Mouse (Mus musculus) stomach, embryonic 14.5 days (tissue): ENCODE measurements at regions not wholly inside any gene's neighbourhood (a gene's known extent, or its start where the extent isn't known, plus 50 kb on each side); places are given as distances from the start of the nearest gene placed in this dataset.

Experiments used
- ATAC-seq: fragments of 200-750 bp; cut with Nextera tagmentation; 2 replicates; pipeline ENCODE4 v1.8.0; 2017; ENCODE audit warnings: low read depth, moderate TSS enrichment; ENCODE audit not compliant: insufficient number of reproducible peaks, insufficient read depth, low FRiP score
- H3K27ac ChIP-seq: fragments of 300-500 bp; sonication (generic); 2 replicates; pipeline ENCODE4 v1.5.1; 2014; ENCODE audit warnings: mild to moderate bottlenecking, low read length, moderate library complexity, mixed read lengths
- H3K27me3 ChIP-seq: fragments of 300-500 bp; sonication (generic); 2 replicates; pipeline ENCODE4 v1.6.1; 2014; ENCODE audit warnings: low read length, control low read depth, mixed read lengths; ENCODE audit not compliant: control insufficient read depth, insufficient read depth
- H3K36me3 ChIP-seq: fragments of 300-500 bp; sonication (generic); 2 replicates; pipeline ENCODE4 v1.6.1; 2014; ENCODE audit warnings: mild to moderate bottlenecking, control low read depth, low read length, moderate library complexity, mixed read lengths; ENCODE audit not compliant: control insufficient read depth, insufficient read depth
- H3K4me1 ChIP-seq: fragments of 300-500 bp; sonication (generic); 2 replicates; pipeline ENCODE4 v1.6.1; 2014; ENCODE audit warnings: low read length, control low read depth, mixed read lengths; ENCODE audit not compliant: control insufficient read depth, insufficient read depth
- H3K4me2 ChIP-seq: fragments of 300-500 bp; sonication (generic); replicated peaks from 2 replicates; pipeline ENCODE4 v1.6.1; 2014; ENCODE audit warnings: low read depth, low read length, control low read depth
- H3K4me3 ChIP-seq: fragments of 300-500 bp; sonication (generic); 2 replicates; pipeline ENCODE4 v1.5.1; 2014; ENCODE audit warnings: low read depth, low read length, control low read depth
- H3K9ac ChIP-seq: fragments of 300-500 bp; sonication (generic); replicated peaks from 2 replicates; pipeline ENCODE4 v1.6.1; 2014; ENCODE audit warnings: low read depth, mild to moderate bottlenecking, control low read depth, low read length, moderate library complexity, mixed read lengths
- H3K9me3 ChIP-seq: fragments of 300-500 bp; sonication (generic); 2 replicates; pipeline ENCODE4 v1.6.1; 2016; ENCODE audit warnings: low read depth, low read length, control low read depth; ENCODE audit not compliant: control insufficient read depth
- WGBS: fragments of 180-500 bp; shearing (Covaris S2); extraction: QIAGEN DNeasy Blood & Tissue Kit; methylation state at CpG from one replicate; pipeline ENCODE4 v1.1.7; 2014; 5-methylcytosine and 5-hydroxymethylcytosine counted together

- no peak for ATAC-seq
- H3K27me3 ChIP-seq = no peaks in the 10 kb centered on the region
- no peak overlapping the region for H3K27ac ChIP-seq
- no peak overlapping the region for H3K9ac ChIP-seq
- 61% methylated on average over 5 of the region's 5 CpGs for WGBS
- H3K4me1 ChIP-seq = no peaks in the 10 kb centered on the region
- no peak overlapping the region for H3K4me2 ChIP-seq
- H3K36me3 ChIP-seq = no peaks in the 10 kb centered on the region
- no peaks in the 10 kb centered on the region for H3K9me3 ChIP-seq
- H3K4me3 ChIP-seq = no peak overlapping the region
These were observed 318.6 kb downstream of the Epm2a start for GRCm38 (mm10) chr10:11661660-11662250.

GRCm38 (mm10) chr10:11709742-11710141, 366.5 kb downstream of the Epm2a start:
- Histone ChIP-seq H3K27me3 (no peaks in the 10 kb centered on the region), H3K4me3 (no peak overlapping the region), H3K36me3 (no peaks in the 10 kb centered on the region), H3K4me2 (no peak overlapping the region), H3K4me1 (no peaks in the 10 kb centered on the region), H3K27ac (no peak overlapping the region), H3K9me3 (no peaks in the 10 kb centered on the region), H3K9ac (no peak overlapping the region)
- WGBS = 75% methylated on average over 2 of the region's 2 CpGs
- no peak for ATAC-seq

DNA sequence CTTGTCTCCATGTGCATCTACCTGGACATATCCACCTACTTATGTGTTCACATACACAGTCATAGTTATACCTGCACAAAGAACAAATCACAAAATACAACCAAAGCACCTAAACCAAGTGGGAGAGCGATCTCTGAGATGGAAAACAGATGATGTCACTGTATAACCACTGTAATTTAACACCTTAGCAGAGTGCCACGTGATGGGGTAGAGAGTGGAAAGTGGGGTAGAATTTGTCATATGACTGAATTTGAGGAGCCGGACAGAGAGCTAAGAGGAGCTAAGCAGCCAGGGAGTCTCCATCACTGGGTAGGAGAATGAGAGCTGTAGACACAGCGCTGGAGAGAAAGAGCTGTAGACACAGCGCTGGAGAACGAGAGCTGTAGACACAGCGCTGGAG, 381.6 kb downstream of the Epm2a start:
- H3K4me2 ChIP-seq = no peak overlapping the region
- no peaks in the 10 kb centered on the region for H3K36me3 ChIP-seq
- H3K9me3 ChIP-seq = no peaks in the 10 kb centered on the region
- H3K9ac ChIP-seq = no peak overlapping the region
- H3K27me3 ChIP-seq = no peaks in the 10 kb centered on the region
- ATAC-seq = no peak
- H3K4me1 ChIP-seq = no peaks in the 10 kb centered on the region
- 81% methylated on average over 7 of the region's 7 CpGs for WGBS
- H3K27ac ChIP-seq = no peak overlapping the region
- H3K4me3 ChIP-seq = no peak overlapping the region

- no peak overlapping the region for H3K4me3 ChIP-seq
- H3K36me3 ChIP-seq = no peaks in the 10 kb centered on the region
- H3K4me2 ChIP-seq = no peak overlapping the region
- WGBS = 70% methylated on average over 2 of the region's 2 CpGs
- H3K4me1 ChIP-seq = no peaks in the 10 kb centered on the region
- H3K9ac ChIP-seq = no peak overlapping the region
- no peaks in the 10 kb centered on the region for H3K27me3 ChIP-seq
- ATAC-seq = no peak
- H3K27ac ChIP-seq = no peak overlapping the region
- H3K9me3 ChIP-seq = no peaks in the 10 kb centered on the region
These were observed 386.3 kb downstream of the Epm2a start for GRCm38 (mm10) chr10:11729536-11729935.

DNA sequence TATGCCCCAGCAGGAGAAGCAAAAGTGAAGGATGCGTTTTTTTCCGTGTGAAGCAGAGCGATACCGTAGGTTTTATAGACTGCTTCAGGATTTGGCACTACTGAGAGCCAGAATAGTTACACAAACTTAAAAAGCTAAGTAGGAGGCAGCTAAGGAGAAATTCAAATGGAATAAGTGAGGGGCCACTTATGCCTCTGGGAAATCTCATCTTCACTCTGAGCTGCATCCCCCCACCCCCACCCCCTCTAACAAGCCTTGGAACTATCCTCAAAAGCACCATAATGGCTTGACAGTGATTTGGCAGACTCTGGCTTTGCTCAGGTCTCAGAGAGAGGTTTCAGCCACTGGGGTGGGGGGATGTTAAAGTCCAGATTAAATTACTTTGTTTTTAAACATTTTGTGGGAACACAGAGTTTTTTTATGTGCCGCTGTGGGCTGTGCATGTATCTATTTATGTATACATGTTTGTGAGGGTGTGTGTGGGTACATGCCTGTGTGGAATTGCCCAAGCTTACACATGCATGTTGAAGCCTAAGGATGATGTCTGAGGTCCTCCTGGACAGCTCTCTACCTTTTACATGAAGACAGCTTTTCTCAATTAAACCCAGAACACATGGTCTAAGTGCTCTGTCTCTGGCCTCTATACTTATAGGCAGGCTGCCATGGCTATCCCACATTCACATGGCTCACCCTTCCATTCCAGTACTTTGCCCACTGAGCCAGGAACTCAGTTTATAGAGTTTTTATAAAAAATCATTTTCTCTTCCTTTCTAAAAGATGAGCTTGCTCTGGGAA, 396.6 kb downstream of the Epm2a start:
- H3K27me3 ChIP-seq = no peaks in the 10 kb centered on the region
- no peaks in the 10 kb centered on the region for H3K36me3 ChIP-seq
- no peak overlapping the region for H3K4me3 ChIP-seq
- ATAC-seq = peak; percentile 65; the same call in 1 of the 2 replicates
- H3K9me3 ChIP-seq = no peaks in the 10 kb centered on the region
- no peak overlapping the region for H3K4me2 ChIP-seq
- H3K4me1 ChIP-seq = no peaks in the 10 kb centered on the region
- H3K27ac ChIP-seq = no peak overlapping the region
- WGBS = 54% methylated on average over 5 of the region's 5 CpGs
- H3K9ac ChIP-seq = no peak overlapping the region

DNA sequence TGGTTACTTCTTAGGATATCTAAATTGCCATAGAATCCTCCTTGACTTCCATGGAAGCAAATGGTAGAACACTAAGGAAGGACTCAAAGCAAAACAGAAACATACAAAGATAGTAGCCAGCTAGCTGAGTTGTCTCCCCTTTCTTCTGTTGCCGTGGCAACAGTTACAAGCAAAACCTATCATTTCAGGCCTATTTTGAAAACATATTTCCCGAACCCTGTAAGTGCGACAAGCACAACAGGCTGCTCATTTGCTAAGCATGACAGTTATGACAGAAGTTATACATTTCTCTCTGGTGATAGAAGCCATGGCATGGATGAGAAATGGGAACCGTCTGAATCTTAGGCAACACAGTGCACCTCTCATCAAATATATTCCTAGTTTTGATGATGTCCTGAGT, 402.4 kb downstream of the Epm2a start:
- no peak for ATAC-seq
- H3K9me3 ChIP-seq = no peaks in the 10 kb centered on the region
- no peaks in the 10 kb centered on the region for H3K36me3 ChIP-seq
- H3K4me2 ChIP-seq = no peak overlapping the region
- H3K27ac ChIP-seq = no peak overlapping the region
- no peak overlapping the region for H3K9ac ChIP-seq
- H3K4me3 ChIP-seq = no peak overlapping the region
- H3K27me3 ChIP-seq = no peaks in the 10 kb centered on the region
- H3K4me1 ChIP-seq = no peaks in the 10 kb centered on the region
- 83% methylated on average over 4 of the region's 4 CpGs for WGBS

- Histone ChIP-seq H3K36me3 (no peaks in the 10 kb centered on the region), H3K27me3 (no peaks in the 10 kb centered on the region), H3K9me3 (no peaks in the 10 kb centered on the region), H3K4me3 (no peak overlapping the region), H3K9ac (no peak overlapping the region), H3K4me2 (no peak overlapping the region), H3K27ac (no peak overlapping the region), H3K4me1 (no peaks in the 10 kb centered on the region)
- ATAC-seq = no peak
These were observed 403.8 kb downstream of the Epm2a start for GRCm38 (mm10) chr10:11746959-11747358.

DNA sequence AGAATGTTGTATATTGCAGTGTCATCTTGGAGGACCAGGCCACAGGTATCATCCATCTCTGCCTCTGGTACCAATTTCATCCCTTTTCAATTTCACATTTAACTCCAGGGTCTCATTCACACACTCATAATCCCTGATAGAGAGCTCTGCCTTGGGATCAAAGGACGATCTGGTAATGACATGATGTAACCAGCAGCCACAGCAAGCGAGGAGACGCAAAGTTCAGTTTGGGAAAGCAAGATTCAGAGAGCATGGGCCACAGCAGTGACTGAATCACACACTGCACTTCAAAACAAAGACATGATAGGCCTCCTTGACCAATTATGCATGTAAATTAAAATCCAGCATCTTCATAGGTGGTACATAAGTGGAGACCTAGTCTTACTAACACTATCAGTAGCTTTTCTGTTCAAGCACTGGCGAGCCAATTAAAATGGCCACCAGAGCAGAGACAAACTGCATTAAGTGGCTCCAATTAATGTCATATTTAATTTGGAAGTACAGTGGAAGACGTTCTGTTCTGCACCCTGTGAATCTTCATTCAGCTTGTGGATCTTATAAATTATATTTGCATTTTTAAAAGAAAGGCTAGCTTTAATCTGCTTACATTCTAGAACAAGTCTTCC, 412.0 kb downstream of the Epm2a start:
- Histone ChIP-seq H3K9me3 (no peaks in the 10 kb centered on the region), H3K9ac (no peak overlapping the region), H3K27me3 (no peaks in the 10 kb centered on the region), H3K27ac (no peak overlapping the region), H3K4me2 (no peak overlapping the region), H3K36me3 (no peaks in the 10 kb centered on the region), H3K4me1 (no peaks in the 10 kb centered on the region), H3K4me3 (no peak overlapping the region)
- WGBS = 81% methylated on average over 5 of the region's 5 CpGs
- ATAC-seq = no peak
